Mouse (Mus musculus): ENCODE data around the gene Tnxb.

The Tnxb gene

DNA sequence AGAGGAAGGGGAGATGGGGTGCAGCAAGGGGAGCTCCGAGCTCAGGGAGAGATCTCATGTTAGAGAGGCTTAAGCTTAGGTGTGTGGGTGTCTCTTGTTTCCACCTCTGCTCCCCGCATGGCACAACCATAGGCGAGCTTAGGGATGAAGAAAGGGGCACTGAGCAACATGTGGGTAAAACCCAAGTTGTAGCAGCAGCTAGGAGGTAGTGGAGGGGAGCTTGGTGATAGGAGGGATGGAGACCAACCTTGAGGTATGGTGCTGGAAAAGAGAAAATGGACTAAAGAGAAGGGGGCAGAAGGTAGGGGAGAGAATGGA lies 10.5 kb upstream of the Tnxb start:
- no peak for DNase-seq (ENCODE audit: low spot score)

DNA sequence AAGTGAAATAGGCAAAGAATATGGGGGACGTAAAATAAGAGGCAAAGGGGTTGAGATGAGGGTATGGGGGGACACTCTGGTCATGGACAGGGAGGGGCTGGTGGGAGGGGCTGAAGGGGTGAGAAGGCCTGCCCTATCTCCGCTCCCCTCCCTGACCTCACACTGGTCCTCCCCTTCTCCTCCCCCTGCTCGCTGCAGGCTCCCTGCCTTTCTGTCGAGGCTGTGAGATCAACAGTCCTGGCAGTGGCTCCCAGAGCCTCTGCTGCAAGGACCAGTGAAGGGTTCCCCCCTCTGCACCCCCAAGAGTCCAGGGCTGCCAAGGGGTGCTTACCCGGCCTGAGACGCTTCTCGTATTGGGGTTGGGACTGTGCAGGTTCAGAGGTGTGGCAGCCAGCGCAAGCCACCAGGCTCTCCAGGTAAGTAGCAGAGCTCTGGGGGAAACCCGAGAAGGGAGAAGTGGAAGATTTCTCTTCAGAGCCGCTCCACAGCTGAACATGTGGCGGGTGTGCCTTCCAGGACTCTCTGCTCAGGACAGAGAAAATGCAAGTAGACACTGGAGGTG lies 10.0 kb upstream of the Tnxb start:
- no peak for DNase-seq (ENCODE audit: low spot score)

DNA sequence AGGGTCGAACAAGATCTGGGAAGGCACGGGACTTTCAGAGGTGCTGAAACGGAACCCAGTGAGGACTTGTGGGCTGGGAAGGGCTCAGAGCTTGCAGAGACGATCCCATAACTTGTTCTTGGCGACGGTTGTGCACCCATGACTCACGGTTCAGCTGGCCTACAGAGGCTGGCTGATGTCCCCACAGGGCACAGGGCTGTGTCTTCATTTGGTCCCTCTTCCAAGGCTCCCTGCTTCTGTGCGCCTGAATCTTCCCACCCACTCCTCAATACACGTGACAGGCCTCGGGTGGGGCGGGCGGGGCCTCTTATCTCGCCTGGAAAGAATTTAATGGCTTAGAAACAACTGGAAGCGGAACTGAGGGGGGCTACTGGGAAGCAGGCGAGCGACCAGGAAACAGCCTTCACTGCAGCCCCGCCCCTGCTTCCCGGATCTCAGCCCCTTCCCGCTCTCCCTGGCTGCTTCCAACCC lies 9.2 kb upstream of the Tnxb start:
- DNase-seq (ENCODE audit: low spot score): no peak

DNA sequence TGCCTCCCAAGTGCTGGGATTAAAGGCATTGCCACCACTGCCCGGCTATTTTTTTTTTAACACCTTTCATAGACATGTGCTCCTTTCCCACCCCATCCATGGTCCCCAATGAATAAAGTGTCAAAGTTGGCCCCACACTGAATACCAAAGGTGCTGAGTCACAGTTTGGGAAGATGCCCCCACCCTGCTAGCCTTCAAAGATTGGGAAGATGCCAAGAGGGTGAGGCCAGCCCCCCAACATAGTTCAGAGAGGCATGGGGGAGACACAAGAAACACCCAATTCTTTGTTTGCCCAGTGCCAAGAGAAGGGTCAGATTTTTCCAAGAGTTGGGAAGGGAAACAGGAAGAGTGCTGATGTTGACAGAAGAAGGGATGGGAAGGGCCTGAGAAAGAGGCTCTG lies 7.9 kb upstream of the Tnxb start:
- no peak for DNase-seq (ENCODE audit: low spot score)

DNA sequence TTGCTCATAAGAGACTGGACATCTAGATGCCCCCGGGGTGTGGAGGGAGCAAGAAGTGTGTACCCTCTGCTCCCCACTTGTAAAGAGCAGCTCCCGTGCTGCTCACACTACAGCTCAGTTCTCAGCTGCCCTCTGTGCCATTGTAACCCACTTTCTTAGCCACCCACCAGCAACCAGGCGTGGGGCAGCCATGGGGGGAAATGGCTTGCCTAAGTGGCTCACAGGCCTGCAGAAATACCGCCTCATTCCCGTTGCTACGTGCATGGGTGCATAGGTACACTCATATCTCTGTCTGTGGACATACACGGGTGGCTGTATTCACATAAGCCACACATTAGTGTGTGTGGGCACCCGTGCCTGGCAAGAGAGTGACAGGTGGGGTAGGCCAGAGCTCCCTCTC lies 7.4 kb upstream of the Tnxb start:
- DNase-seq (ENCODE audit: low spot score): no peak

DNA sequence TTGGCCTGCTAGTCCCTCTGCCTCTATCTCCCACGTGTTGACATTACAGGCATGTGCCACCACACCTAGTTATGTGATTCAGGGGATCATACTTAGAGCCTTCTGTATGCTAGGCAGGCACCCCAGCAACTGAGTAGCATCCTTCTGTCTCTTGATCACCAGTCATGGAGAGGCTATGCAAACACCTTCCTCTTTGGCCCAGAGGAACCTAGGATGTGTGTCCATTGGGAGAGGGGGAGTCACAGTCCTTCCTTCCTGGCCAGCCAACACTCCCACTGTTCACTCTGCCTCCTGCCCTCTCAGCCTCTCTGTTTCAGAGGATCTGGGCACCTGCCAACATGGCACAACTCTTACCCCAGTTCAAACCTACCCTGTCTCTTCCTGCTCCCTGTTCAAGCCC lies 6.8 kb upstream of the Tnxb start:
- DNase-seq (ENCODE audit: low spot score): no peak

DNA sequence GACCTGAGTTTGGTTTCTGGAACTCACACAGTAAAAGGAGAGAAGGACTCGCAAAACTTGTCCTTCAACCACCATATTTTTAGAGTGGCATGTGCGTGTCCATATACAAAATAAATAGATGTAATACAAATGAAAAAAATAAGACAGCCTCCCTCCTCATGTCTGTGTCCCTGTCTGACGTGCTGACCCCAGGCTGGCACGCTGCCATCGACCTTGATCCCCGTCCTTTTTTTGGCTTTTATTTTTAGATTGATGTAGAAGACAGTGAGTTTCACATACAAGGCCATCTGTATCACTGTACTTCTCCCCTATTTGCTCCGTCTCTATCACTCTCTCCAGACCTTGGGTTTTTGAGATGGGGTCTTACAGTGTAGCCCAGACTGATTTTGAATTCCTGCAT lies 5.9 kb upstream of the Tnxb start:
- DNase-seq (ENCODE audit: low spot score): no peak

DNA sequence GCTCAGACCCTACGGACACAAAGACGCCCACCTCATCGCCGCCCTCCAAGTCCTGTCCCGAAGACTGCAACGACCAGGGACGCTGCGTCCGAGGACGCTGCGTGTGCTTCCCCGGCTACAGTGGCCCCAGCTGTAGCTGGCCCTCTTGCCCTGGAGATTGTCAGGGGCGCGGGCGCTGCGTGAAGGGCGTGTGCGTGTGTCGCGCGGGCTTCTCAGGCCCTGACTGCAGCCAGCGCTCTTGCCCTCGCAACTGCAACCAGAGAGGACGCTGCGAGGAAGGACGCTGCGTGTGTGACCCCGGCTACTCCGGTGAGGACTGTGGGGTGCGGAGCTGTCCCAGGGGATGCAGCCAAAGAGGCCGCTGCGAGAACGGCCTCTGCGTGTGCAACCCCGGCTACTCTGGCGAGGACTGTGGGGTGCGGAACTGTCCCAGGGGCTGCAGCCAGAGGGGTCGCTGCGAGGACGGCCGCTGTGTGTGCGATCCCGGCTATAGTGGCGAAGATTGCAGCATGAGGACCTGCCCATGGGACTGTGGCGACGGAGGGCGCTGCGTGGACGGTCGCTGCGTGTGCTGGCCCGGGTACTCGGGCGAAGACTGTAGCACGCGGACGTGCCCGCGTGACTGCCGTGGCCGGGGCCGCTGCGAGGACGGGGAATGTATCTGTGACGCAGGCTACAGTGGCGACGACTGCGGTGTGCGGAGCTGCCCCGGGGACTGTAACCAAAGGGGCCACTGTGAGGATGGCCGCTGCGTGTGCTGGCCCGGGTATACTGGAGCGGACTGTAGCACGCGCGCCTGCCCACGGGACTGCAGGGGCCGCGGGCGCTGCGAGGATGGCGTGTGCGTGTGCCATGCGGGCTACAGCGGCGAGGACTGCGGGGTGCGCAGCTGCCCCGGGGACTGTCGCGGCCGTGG lies 1.1 kb downstream of the Tnxb start:
- DNase-seq (ENCODE audit: low spot score): no peak

DNA sequence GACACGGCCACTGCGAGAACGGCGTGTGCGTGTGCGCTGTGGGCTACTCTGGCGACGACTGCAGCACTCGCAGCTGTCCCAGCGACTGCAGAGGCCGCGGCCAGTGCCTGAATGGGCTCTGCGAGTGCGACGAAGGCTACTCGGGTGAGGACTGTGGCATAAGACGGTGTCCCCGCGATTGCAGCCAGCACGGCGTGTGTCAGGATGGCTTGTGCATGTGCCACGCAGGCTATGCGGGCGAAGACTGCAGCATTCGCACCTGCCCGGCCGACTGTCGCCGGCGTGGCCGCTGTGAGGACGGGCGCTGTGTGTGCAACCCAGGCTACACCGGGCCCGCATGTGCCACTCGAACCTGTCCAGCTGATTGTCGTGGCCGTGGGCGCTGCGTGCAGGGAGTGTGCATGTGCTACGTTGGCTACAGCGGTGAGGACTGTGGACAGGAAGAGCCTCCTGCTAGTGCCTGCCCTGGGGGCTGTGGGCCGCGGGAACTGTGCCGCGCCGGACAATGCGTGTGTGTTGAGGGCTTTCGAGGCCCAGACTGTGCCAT lies 2.0 kb downstream of the Tnxb start:
- no peak for DNase-seq (ENCODE audit: low spot score)

DNA sequence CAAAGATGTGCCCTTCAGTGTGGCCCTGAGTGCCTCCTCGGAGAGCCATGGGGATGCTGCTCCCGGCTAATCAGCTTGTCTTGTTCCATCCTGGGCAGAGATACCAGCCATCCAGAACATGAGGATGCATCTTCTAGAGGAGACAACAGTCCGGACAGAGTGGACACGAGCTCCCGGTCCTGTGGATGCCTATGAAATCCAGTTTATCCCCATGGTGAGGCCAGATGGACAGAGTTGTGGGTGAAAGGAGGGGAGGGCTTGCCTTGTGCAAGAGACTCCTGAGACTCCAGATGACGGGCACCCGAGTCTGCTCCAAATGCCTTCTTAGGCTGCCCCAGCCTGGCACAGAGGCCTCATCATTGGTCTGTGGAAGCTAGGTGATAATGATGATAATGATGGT lies 2.8 kb downstream of the Tnxb start:
- DNase-seq (ENCODE audit: low spot score): no peak

DNA sequence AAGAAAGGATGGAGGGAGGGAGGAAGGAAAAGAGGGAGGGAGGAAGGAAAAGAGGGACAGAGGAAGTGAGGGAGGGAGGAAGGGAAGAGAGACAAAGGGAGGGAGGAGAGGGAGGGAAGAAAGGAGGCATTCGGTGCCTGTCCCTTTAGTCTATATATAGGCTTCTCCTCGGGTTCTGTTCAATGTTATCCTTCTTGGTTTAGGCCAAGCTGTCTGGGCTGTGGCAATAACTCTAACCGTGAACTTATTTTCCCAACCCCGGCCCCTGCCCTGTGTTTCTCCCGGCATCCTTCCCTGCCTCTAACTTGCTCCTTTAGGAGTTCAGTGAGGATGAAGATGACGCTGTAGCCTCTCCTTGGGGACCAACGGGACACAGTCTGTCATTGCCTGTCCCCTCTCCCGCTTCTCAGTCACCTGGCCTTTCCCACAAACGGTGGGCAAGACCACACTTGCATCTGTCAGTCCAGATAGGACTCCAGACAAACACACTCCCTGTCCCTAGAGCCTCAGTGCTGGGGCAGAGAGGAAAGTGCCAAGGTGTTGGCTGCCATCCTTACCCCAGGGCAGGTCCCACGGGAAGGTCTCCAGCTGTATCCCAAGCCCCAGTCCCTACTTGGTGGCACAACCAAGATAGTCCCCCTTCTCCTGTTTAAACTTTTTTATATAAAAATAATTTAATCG lies 4.3 kb downstream of the Tnxb start:
- no peak for DNase-seq (ENCODE audit: low spot score)

DNA sequence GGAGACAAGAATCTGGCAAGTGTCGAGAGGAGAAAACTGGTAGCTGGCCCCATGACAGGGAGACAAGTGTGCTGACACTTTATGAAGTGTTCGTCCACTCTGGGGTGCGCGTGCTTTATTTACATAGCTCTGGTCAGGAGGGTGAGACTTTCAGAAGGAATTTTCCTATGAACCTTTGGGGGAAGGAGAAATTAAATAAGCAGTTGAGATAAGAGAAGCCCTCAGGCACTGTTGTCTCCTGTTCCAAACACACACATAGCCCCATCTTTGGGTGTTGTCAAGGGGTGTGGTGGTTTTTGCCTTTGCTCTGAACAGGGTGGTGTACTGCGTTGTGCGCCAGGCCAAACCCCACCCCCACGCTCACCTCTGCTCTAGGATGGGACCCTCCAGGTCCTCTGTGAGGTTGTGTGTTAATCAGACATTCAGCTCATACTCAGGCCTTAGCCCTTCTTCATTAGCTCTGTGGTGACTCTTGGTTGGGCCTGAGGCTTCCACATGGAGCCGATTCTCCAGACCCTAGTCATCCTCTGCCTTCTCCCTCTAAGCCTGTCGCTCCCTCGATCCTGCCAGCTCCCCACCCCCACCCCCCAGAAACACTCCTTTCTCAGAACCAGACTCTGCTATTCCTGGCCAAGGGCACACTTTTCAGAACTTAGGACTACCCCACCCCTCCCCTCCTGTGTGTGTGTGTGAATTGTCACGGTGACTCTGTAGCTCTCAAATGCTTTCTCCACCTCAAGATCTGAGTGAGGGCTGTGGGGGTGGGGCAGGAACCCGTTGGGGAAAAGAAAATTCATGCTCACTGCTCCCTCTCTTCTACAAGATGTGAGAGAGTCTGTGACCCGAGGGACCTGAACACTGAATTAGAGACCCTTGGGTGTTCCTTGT lies 5.1 kb downstream of the Tnxb start:
- no peak for DNase-seq (ENCODE audit: low spot score)

DNA sequence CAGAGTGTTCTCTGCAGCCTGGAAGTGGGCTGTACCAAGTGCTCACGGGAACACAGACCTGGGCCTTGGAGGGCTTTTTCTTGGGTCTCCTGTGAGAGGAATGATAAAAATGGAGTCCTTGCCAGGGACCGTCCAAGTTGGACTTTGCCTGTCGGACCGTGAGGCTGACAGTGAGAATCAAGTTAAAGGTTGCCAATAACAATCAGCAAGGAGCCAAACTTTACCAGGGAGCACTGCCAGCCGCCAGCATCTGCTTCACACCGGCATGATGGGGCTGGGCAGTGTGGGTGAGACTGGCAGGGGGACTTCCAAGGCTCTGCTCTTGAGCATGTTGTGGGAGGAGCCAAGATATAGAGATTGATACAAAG lies 5.7 kb downstream of the Tnxb start:
- no peak for DNase-seq (ENCODE audit: low spot score)

DNA sequence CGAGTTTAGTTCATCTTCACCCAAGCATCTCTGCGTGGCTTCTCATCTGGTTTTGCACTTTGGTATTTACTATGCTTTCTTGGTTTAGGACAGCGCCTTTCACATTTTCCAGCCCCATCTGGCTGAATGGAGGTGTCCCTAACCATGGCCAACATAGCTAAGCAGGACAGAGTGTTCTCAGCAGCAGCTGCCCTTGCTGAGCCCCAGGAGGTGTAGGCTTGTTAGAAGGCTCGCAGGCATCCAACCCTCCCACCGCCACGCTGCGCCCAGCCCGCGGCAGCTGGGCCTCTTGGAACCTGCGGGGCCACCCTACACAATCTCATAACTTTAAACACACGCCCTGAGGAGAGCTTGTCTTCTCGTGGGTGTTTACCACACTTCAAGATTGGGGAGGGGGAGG lies 6.3 kb downstream of the Tnxb start:
- DNase-seq (ENCODE audit: low spot score): no peak

DNA sequence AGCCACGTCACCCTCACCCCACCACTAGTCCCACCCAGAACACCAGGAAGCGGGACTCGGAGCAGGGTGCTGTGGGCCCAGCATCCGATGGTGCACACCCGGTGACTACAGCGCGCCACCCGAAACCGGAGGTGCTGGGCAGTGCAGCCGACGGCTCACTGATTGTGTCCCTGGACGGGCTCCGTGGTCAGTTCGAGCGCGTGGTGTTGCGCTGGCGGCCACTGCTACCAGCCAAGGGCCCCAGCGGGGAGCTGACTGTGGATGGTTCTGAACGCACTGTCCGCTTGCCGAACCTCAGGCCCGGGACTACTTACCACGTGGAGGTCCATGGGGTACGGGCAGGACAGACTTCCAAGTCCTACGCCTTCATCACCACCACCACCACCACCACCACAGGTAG lies 9.9 kb downstream of the Tnxb start:
- DNase-seq (ENCODE audit: low spot score): no peak

DNA sequence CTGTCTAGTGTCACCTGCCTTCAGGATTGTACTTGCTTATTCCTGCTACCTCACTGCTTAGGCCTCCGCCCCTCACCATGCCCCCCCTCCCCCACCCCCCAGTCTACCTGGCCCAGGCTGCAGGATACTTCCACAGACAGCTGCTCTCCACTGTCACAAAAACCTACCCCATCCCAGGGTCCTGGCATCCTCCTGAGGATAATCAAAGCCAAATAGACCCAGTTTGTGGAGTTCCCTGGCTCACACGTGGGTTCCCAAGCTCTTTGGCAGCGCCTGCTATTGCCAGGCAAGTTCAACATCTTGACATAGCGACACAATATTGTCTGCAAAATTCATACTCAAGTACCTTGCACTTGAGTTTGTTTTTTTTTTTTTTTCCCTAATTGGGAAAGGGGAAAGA lies 10.3 kb downstream of the Tnxb start:
- DNase-seq (ENCODE audit: low spot score): no peak

DNA sequence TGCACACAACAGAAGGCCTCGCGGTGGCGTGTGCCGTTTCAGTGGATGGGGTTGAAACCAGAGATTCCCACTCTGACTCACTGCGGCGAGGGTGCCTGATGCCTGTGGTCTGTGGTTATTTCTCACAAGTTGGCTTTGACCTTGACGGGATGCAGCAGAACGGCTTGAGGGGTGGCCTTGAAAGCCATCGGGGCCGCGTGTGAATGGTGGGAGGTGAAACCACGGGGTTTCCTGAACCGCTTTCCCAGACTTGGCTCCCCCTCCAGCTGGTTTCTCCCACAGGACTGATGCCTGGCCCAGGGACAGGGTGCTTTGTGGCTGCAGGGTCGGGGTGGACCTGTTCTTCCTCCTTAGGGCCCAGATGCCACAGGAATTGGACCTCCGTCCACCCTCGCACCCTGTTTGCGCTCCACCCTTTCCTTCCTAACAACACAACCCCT lies 10.8 kb downstream of the Tnxb start:
- DNase-seq (ENCODE audit: low spot score): no peak

DNA sequence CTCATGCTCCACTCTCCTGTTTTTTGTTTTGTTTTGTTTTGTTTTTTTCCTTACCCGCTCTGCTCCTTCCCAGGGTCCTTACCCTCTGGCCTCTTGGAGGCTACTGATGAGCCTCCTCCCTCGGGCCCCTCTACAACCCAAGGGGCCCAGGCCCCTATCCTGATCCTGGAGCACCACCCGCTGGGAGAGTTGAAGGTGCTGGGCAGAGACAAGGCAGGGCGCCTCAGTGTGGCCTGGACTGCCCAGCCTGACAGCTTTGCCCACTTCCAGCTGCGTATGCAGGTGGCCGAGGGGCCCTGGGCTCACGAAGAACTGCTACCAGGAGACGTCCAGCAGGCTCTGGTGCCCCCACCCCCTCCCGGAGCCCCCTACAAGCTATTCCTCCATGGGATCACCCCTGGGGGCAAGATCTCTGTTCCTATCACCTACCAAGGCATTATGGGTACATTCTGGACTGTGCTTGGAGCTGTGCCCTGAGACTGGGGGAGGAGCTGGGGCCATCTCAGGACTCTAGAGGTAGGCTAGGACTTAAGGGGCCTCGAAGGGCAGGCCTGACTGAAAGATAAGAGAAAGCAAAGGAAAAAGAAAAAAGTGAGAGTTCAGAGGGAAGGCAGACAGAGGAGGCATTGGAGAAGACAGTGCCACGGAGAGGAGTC lies 11.7 kb downstream of the Tnxb start:
- DNase-seq (ENCODE audit: low spot score): no peak

DNA sequence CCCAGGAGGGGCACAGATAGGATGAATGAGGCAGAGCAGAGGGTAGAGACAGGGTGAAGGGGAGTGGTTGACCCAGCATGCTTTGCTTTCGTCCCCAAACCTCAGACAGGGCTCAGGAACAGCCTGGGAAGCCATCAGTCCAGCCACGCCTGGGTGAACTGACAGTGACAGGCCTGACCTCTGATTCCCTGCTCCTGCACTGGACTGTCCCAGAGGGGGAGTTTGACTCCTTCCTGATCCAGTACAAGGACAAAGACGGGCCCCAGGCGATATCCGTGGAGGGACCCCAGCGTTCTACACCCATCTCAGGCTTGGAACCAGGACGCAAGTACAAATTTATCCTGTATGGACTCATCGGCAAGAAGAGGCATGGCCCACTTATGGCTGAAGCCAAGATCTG lies 12.8 kb downstream of the Tnxb start:
- no peak for DNase-seq (ENCODE audit: low spot score)

DNA sequence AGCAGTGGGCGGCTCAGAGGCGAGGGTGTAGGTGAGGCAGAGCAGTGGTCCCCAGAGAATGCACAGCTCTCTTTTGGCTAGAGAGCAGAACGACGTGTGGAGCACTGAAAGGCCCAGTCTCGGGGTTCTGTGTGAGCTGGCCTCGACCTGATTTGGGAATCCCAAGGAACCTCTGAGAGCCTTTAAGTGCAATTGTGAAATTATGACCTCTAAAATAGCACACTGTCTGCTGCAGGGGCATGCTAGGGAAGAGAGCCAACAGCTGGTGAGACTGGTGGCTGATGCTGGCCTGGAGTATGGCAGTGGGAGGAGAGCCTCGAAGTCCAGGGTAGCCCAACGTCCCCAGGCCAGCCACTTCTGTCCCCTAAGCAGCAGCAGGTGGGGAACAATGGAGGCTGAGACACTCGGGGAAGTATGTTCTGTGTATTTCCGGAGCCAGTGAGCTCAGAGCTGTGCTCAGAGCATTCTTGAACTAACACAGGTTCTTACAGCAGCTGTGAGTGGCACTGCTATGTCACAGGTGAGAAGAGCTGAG lies 13.4 kb downstream of the Tnxb start:
- DNase-seq (ENCODE audit: low spot score): no peak

DNA sequence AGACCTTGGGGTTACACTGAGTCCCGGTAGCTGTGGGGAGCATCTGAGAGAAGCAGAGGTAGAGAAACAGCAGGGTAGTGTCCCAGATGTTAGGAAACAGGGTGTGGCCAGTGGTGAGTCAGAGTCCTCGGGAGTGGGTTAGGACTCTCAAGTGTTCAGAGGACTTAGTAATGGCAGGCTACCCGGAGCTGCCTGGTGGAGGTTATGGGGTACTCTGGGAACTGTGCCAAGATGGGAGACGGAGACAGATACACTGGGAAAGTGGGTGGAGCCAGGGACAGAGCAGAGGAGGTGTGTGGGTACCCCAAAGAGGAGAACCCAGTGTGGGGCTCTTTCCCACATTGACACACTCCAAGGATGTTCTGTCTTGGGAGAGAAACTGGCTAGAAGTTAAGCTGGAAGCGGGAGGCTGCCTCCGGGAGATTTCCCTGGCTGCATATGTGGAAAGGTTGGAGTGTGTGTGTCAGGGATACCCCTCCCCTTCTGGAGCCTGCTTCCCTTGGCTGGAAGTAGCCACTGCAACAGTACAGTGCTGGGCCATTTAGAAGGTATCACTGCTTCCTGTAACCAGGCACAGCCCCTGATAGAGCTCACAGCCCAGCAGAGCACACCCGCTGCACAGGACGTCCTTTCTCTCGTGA lies 14.0 kb downstream of the Tnxb start:
- DNase-seq (ENCODE audit: low spot score): no peak

All from yolk sac, embryonic 10.5 days (tissue).